Mouse (Mus musculus) hindbrain, embryonic 11.5 days (tissue): ENCODE measurements at regions not wholly inside any gene's neighbourhood (a gene's known extent, or its start where the extent isn't known, plus 50 kb on each side); places are given as distances from the start of the nearest gene placed in this dataset.

Experiments used
- ATAC-seq: fragments of 200-750 bp; cut with Nextera tagmentation; 2 replicates; pipeline ENCODE4 v1.8.0; 2017; ENCODE audit warnings: mild to moderate bottlenecking, moderate TSS enrichment, moderate library complexity; ENCODE audit not compliant: low FRiP score
- DNase-seq: peaks from one replicate; pipeline ENCODE4 v3.0.0-alpha.2; 2015; ENCODE audit warnings: low spot score
- H3K27ac ChIP-seq: fragments of 300-500 bp; sonication (generic); 2 replicates; pipeline ENCODE4 v1.5.1; 2014; ENCODE audit warnings: mild to moderate bottlenecking, low read depth, low read length
- H3K27me3 ChIP-seq: fragments of 300-500 bp; sonication (generic); 2 replicates; pipeline ENCODE4 v1.6.1; 2014; ENCODE audit warnings: mild to moderate bottlenecking, low read length, moderate library complexity, mixed read lengths; ENCODE audit not compliant: control insufficient read depth, insufficient read depth
- H3K36me3 ChIP-seq: fragments of 300-500 bp; sonication (generic); 2 replicates; pipeline ENCODE4 v1.6.1; 2014; ENCODE audit warnings: mild to moderate bottlenecking, low read length, moderate library complexity, mixed read lengths; ENCODE audit not compliant: control insufficient read depth, insufficient read depth
- H3K4me1 ChIP-seq: fragments of 300-500 bp; sonication (generic); replicated peaks from 2 replicates; pipeline ENCODE4 v1.6.1; 2014; ENCODE audit warnings: low read length, mixed read lengths; ENCODE audit not compliant: control insufficient read depth, insufficient read depth
- H3K4me2 ChIP-seq: fragments of 300-500 bp; sonication (generic); replicated peaks from 2 replicates; pipeline ENCODE4 v1.6.1; 2014; ENCODE audit warnings: mild to moderate bottlenecking, low read depth, low read length
- H3K4me3 ChIP-seq: fragments of 300-500 bp; sonication (generic); 2 replicates; pipeline ENCODE4 v1.5.1; 2014; ENCODE audit warnings: low read depth, low read length
- H3K9ac ChIP-seq: fragments of 300-500 bp; sonication (generic); 2 replicates; pipeline ENCODE4 v1.6.1; 2014; ENCODE audit warnings: low read depth, low read length
- H3K9me3 ChIP-seq: fragments of 300-500 bp; sonication (generic); 2 replicates; pipeline ENCODE4 v1.6.1; 2016; ENCODE audit warnings: low read length; ENCODE audit not compliant: control insufficient read depth
- WGBS: fragments of 180-500 bp; shearing (Covaris S2); extraction: QIAGEN DNeasy Blood & Tissue Kit; methylation state at CpG from one replicate; pipeline ENCODE4 v1.1.7; 2014; 5-methylcytosine and 5-hydroxymethylcytosine counted together

DNA sequence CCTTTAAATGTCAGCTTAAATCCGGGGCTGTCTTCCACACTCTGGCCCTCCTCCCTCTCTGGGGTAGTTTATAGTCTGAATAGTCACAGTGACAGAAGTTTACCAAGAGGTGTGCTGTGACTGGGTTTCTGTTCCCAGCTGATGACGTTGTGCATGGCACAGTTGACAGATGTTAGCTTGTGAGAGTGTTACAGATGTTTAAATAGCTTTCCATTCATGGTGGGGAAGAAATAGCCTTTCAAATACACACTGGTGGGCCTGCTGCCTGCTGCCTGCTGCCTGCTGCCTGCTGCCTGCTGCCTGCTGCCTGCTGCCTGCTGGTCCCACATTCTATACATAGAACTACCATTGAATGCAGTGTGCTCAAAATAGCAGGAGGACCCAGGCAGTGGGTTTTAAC is 324.8 kb upstream of the Sash1 start:
- WGBS: 22% methylated on average over 2 of the region's 2 CpGs
- Histone ChIP-seq H3K9me3 (no peaks in the 10 kb centered on the region), H3K36me3 (no peaks in the 10 kb centered on the region), H3K4me1 (no peaks in the 10 kb centered on the region), H3K9ac (no peak overlapping the region), H3K4me3 (no peak overlapping the region), H3K27me3 (no peaks in the 10 kb centered on the region), H3K27ac (no peak overlapping the region), H3K4me2 (no peak overlapping the region)
- no peak for DNase-seq
- peak; percentile 33; the same call in 1 of the 2 replicates for ATAC-seq

GRCm38 (mm10) chr10:9204096-9204495 is 318.2 kb upstream of the Sash1 start:
- Histone ChIP-seq H3K27me3 (no peaks in the 10 kb centered on the region), H3K4me2 (no peak overlapping the region), H3K9ac (no peak overlapping the region), H3K27ac (no peak overlapping the region), H3K4me1 (no peaks in the 10 kb centered on the region), H3K36me3 (no peaks in the 10 kb centered on the region), H3K9me3 (no peaks in the 10 kb centered on the region), H3K4me3 (no peak overlapping the region)
- ATAC-seq (no peak), DNase-seq (no peak)
- WGBS: 92% methylated on average over 8 of the region's 8 CpGs

GRCm38 (mm10) chr10:9203323-9203722 is 317.5 kb upstream of the Sash1 start:
- 90% methylated on average over 6 of the region's 6 CpGs for WGBS
- H3K27ac ChIP-seq: no peak overlapping the region
- no peak overlapping the region for H3K9ac ChIP-seq
- no peak overlapping the region for H3K4me2 ChIP-seq
- H3K36me3 ChIP-seq: no peaks in the 10 kb centered on the region
- no peak for ATAC-seq
- no peaks in the 10 kb centered on the region for H3K4me1 ChIP-seq
- H3K4me3 ChIP-seq: no peak overlapping the region
- no peaks in the 10 kb centered on the region for H3K9me3 ChIP-seq
- no peaks in the 10 kb centered on the region for H3K27me3 ChIP-seq
- DNase-seq: no peak

GRCm38 (mm10) chr10:9202922-9203321 is 317.1 kb upstream of the Sash1 start:
- ATAC-seq: no peak

DNA sequence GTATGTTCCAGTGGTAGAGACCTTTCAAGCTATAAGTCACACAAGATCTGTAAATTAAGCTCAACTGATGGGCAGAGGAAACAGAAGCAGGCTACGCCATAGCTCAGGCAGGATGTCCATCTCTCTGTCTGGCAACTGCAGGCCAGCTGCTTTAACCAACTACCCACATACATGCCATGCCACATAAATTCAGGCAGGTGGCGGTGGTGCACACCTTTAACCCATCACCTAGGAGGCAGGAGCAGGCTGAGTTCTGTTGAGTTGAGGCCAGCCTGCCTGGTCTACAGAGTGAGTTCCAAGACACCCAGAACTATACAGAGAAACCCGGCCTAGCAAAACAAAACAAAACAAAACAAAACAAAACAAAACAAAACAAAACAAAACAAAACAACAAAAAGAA is 289.1 kb upstream of the Sash1 start:
- Histone ChIP-seq H3K27ac (no peak overlapping the region), H3K9ac (no peak overlapping the region), H3K4me3 (no peak overlapping the region), H3K36me3 (no peaks in the 10 kb centered on the region), H3K9me3 (no peaks in the 10 kb centered on the region), H3K27me3 (no peaks in the 10 kb centered on the region), H3K4me2 (no peak overlapping the region), H3K4me1 (no peaks in the 10 kb centered on the region)
- ATAC-seq: no peak
- 63% methylated on average over 3 of the region's 3 CpGs for WGBS
- peak; percentile 11 for DNase-seq

More at GRCm38 (mm10) chr10:9202922-9203321, 317.1 kb upstream of the Sash1 start:
- no peak overlapping the region for H3K9ac ChIP-seq
- H3K27me3 ChIP-seq: no peaks in the 10 kb centered on the region
- H3K4me2 ChIP-seq: no peak overlapping the region
- DNase-seq: no peak
- H3K27ac ChIP-seq: no peak overlapping the region
- no peak overlapping the region for H3K4me3 ChIP-seq
- WGBS: 81% methylated on average over 1 of the region's 1 CpGs
- H3K4me1 ChIP-seq: no peaks in the 10 kb centered on the region
- no peaks in the 10 kb centered on the region for H3K9me3 ChIP-seq
- H3K36me3 ChIP-seq: no peaks in the 10 kb centered on the region

DNA sequence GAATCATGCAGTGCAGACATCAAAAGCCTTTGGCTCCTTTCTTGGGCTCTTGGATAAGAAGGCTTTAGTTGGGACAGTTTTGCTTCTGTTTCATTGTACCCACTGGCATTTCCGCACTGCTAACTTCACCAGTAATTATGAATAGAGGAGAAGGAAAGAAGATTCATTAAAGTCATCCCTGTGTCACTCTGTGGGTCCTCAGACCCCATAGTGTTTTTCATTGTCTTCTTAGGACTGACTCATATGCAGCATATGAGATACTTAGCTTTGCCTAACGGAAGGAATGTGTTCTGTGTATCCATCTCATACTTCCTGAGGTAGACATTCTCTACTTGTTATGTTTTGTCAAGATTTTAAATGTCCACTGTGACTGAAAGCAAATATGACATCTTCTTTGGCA is 287.6 kb upstream of the Sash1 start:
- Histone ChIP-seq H3K27ac (no peak overlapping the region), H3K4me1 (no peaks in the 10 kb centered on the region), H3K9ac (no peak overlapping the region), H3K27me3 (no peaks in the 10 kb centered on the region), H3K4me3 (no peak overlapping the region), H3K9me3 (no peaks in the 10 kb centered on the region), H3K36me3 (no peaks in the 10 kb centered on the region), H3K4me2 (no peak overlapping the region)
- no peak for ATAC-seq
- no peak for DNase-seq
- WGBS: 82% methylated on average over 2 of the region's 2 CpGs

GRCm38 (mm10) chr10:9168725-9169124 is 282.9 kb upstream of the Sash1 start:
- Histone ChIP-seq H3K4me3 (no peak overlapping the region), H3K4me1 (no peaks in the 10 kb centered on the region), H3K9me3 (no peaks in the 10 kb centered on the region), H3K4me2 (no peak overlapping the region), H3K27me3 (no peaks in the 10 kb centered on the region), H3K36me3 (no peaks in the 10 kb centered on the region), H3K9ac (no peak overlapping the region), H3K27ac (no peak overlapping the region)
- DNase-seq (no peak), ATAC-seq (no peak)
- 75% methylated on average over 7 of the region's 7 CpGs for WGBS

DNA sequence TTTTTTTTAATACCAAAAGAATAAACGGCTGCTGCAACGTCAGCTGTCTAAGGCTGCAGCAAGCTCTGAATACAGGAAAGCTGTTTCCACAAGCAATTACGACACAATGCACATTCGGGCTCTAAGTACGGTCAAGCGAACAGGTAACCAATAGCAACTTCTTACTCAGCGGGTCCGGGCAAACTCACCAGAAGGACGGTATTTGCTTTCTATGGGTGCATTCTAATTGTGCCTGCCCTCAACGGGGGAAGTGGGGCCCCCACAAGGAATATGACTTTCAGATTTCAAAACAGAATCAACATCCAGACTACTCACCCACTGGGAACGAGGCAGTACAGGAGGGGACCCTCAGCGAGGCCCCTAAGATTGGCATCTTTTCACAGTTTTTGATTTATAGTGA is 280.1 kb upstream of the Sash1 start:
- H3K4me1 ChIP-seq: no peaks in the 10 kb centered on the region
- DNase-seq: no peak
- ATAC-seq: no peak
- no peak overlapping the region for H3K27ac ChIP-seq
- H3K27me3 ChIP-seq: no peaks in the 10 kb centered on the region
- no peaks in the 10 kb centered on the region for H3K9me3 ChIP-seq
- H3K4me2 ChIP-seq: no peak overlapping the region
- no peak overlapping the region for H3K9ac ChIP-seq
- WGBS: 72% methylated on average over 12 of the region's 12 CpGs
- no peaks in the 10 kb centered on the region for H3K36me3 ChIP-seq
- H3K4me3 ChIP-seq: no peak overlapping the region

DNA sequence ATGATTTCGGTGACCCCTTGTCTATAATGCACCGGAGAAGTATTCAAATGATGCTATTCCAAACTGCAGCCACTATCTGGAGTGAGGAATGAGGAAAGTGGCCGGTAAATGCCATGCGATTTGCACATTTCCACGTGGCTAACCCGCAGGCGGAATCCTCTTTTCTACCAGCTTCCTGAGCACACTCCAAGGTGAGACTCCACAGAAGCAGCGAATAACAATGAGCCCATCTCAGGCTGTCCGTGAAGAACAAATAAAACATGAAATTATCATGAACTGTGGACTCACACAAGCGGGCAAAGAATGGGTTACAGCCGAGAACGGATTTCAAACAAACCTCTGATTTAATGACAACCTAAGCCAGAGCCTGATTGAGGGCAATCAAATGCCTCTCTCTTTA is 279.7 kb upstream of the Sash1 start:
- no peaks in the 10 kb centered on the region for H3K36me3 ChIP-seq
- H3K4me1 ChIP-seq: no peaks in the 10 kb centered on the region
- WGBS: 88% methylated on average over 12 of the region's 12 CpGs
- no peak overlapping the region for H3K4me2 ChIP-seq
- no peak for DNase-seq
- no peaks in the 10 kb centered on the region for H3K9me3 ChIP-seq
- no peak overlapping the region for H3K4me3 ChIP-seq
- no peaks in the 10 kb centered on the region for H3K27me3 ChIP-seq
- H3K27ac ChIP-seq: no peak overlapping the region
- no peak for ATAC-seq
- H3K9ac ChIP-seq: no peak overlapping the region
